Comparison of ENCODE assay signal across 17 mouse cellular contexts in the genomic region with DNA sequence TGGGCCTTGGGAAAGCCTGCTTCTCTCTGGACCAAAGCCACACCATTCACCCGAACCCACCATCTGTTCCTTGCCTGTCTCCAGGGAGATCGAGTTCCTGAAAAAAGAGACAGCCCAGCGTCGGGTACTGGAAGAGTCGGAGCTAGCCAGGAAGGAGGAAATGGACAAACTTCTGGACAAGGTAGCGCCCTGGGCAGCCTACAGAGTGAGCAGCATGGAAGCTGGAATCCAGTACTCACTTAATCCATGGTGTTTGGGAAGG. TPM values are rescaled to one million over a fixed set of nuclear protein-coding genes. Genes with fewer than 3 reads are reported as not detected.
DNase-seq lines count a peak whose midpoint lies in the region; ATAC-seq and TF ChIP-seq lines count a peak whose summit lies in the region.
"Had no signal": no experiment of that assay in that cellular context is flagged by ENCODE, and none has a peak within 500 bp of the region (broad histone marks: within the 10 kb centered on the region; RNA-seq: fewer than 3 reads in every experiment).

No protein-coding gene starts in this region.

- no peaks in the 10 kb centered on the region for H3K9me3 ChIP-seq in heart, embryonic 10.5 days
- no peaks in the 10 kb centered on the region for H3K9me3 ChIP-seq in hindbrain, postnatal 0 days (ENCODE audit: low read length)
- H3K9me3 ChIP-seq: megakaryocyte, embryonic 14.5 days; neural tube, embryonic 12.5 days had no signal

- no peaks in the 10 kb centered on the region for H3K27me3 ChIP-seq in heart, embryonic 10.5 days (ENCODE audit: insufficient read depth, poor library complexity, severe bottlenecking)
- H3K27me3 ChIP-seq in hindbrain, postnatal 0 days (ENCODE audit: insufficient read depth, low read length): no peaks in the 10 kb centered on the region
- H3K27me3 ChIP-seq in myocyte (ENCODE audit: control insufficient read depth, insufficient read depth, insufficient read length): no peaks in the 10 kb centered on the region
- H3K27me3 ChIP-seq: megakaryocyte, embryonic 14.5 days; neural tube, embryonic 12.5 days had no signal

- no peak overlapping the region for H3K4me3 ChIP-seq in heart, embryonic 10.5 days
- no peak overlapping the region for H3K4me3 ChIP-seq in layer of hippocampus, adult 2 months
- H3K4me3 ChIP-seq in hindbrain, postnatal 0 days (ENCODE audit: low read length): no peak overlapping the region
- H3K4me3 ChIP-seq in myocyte: no peak overlapping the region
- H3K4me3 ChIP-seq: megakaryocyte, embryonic 14.5 days; neural tube, embryonic 12.5 days had no signal

- peaks cover 88% of the 10 kb centered on the region for H3K4me1 ChIP-seq in heart, embryonic 10.5 days
- peaks cover 26% of the 10 kb centered on the region for H3K4me1 ChIP-seq in hindbrain, postnatal 0 days (ENCODE audit: insufficient read depth, low read length)

- no peak for DNase-seq in heart, embryonic 10.5 days (ENCODE audit: low spot score)
- DNase-seq in heart, postnatal 10 days: no peak
- DNase-seq in layer of hippocampus, adult 2 months (ENCODE audit: low spot score in 2 of 2): no peak
- DNase-seq in layer of hippocampus, adult 11-12 months (ENCODE audit: low spot score): no peak
- no peak for DNase-seq in hindbrain, postnatal 0 days (ENCODE audit: low spot score)
- DNase-seq in neural tube, embryonic 10.5 days (ENCODE audit: extremely low spot score, low spot score): no peak
- DNase-seq: adrenal gland, adult 2 months; gastrocnemius, postnatal 25 days; kidney, adult 9 months; left cerebral cortex, postnatal 4 days; spleen, adult 18-20 months had no signal

- H3ac ChIP-seq in myocyte (ENCODE audit: control insufficient read depth, insufficient read length): no peak overlapping the region

- no peak overlapping the region for H3K9ac ChIP-seq in hindbrain, postnatal 0 days (replicated peaks; ENCODE audit: low read length)
- H3K9ac ChIP-seq: neural tube, embryonic 12.5 days had no signal

- no peaks in the 10 kb centered on the region for H3K79me2 ChIP-seq in myocyte (ENCODE audit: control insufficient read depth, insufficient read depth)

- TF ChIP-seq CTCF in layer of hippocampus, adult 2 months (conservative IDR thresholded peaks at IDR 0.05): no peak
- no peak for TF ChIP-seq CTCF in hindbrain, postnatal 0 days (IDR thresholded peaks at IDR 0.05; ENCODE audit: low read depth)

- WGBS in heart, embryonic 10.5 days: 69% methylated on average over 6 of the region's 6 CpGs
- 39% methylated on average over 6 of the region's 6 CpGs for WGBS in hindbrain, postnatal 0 days

- H3K36me3 ChIP-seq in heart, embryonic 10.5 days: peaks cover 59% of the 10 kb centered on the region
- H3K36me3 ChIP-seq in hindbrain, postnatal 0 days (ENCODE audit: insufficient read depth, low read length): peaks cover 49% of the 10 kb centered on the region
- no peaks in the 10 kb centered on the region for H3K36me3 ChIP-seq in myocyte (ENCODE audit: control insufficient read depth, insufficient read depth)

- H3K27ac ChIP-seq in heart, embryonic 10.5 days: peak overlapping the region; percentile 74
- H3K27ac ChIP-seq in layer of hippocampus, adult 2 months: peak overlapping the region; percentile 100; the same call in 1 of the 2 replicates
- H3K27ac ChIP-seq in hindbrain, postnatal 0 days: 0 out of 2 replicates have a peak overlapping the region, but pooled peaks have one; percentile 4

- no peak overlapping the region for H3K4me2 ChIP-seq in hindbrain, postnatal 0 days (ENCODE audit: low read depth, low read length)
- H3K4me2 ChIP-seq in myocyte (ENCODE audit: low read depth): peak overlapping the region; percentile 61

- TF ChIP-seq POLR2A in myocyte (IDR thresholded peaks at IDR 0.05; ENCODE audit: insufficient read length, low read depth): no peak

- intact Hi-C loops in heart, postnatal 10 days (cut with DNase I): no loop called here

- no peak for ATAC-seq in hindbrain, postnatal 0 days

TF ChIP-seq in myocyte, 11 proteins besides CTCF, POLR2A, EP300 and RAD21:
- TF ChIP-seq SRF (IDR thresholded peaks at IDR 0.05; ENCODE audit: control insufficient read depth, insufficient read length, low read depth) (no peak), MYOD1 (IDR thresholded peaks at IDR 0.05; ENCODE audit: control insufficient read depth in 1 of 3, insufficient read length in 2 of 3, low read depth in 2 of 3) (peak in 2 of 3 experiments; percentile 27 to 35), POLR2AphosphoS2 (IDR thresholded peaks at IDR 0.05; ENCODE audit: insufficient read length, low read depth) (no peak), MYOG (IDR thresholded peaks at IDR 0.05; ENCODE audit: control insufficient read depth in 1 of 3, insufficient read depth in 1 of 3, insufficient read length in 2 of 3, low read depth in 2 of 3) (peak in 1 of 3 experiments; percentile 12), CEBPB (IDR thresholded peaks at IDR 0.05; ENCODE audit: insufficient read depth, poor library complexity, severe bottlenecking) (no peak), MAX (IDR thresholded peaks at IDR 0.05; ENCODE audit: low read depth) (no peak), TCF3 (IDR thresholded peaks at IDR 0.05; ENCODE audit: insufficient read length, low read depth) (no peak), REST (IDR thresholded peaks at IDR 0.05; ENCODE audit: insufficient read depth, insufficient read length) (no peak), USF1 (IDR thresholded peaks at IDR 0.05; ENCODE audit: low read depth) (no peak), TCF12 (IDR thresholded peaks at IDR 0.05; ENCODE audit: insufficient read depth, poor library complexity, severe bottlenecking) (no peak)

RNA-seq across cellular contexts. Expression of a gene that starts 4.8 kb away (rescaled TPM):
- polyA plus RNA-seq in heart, embryonic 10.5 days (2016; fragmentation: Nextera tagmentation; extraction: Ambion mirVana): 15.1 and 18.8 TPM in 2 replicates
- total RNA-seq in heart, postnatal 10 days (2021): 1 to 10 TPM; 4.1 to 5.9 TPM
- 10 to 100 TPM; 38.9 to 40.8 TPM for total RNA-seq in layer of hippocampus, adult 2 months (2021)
- 216 and 223 TPM in 2 replicates for total RNA-seq in hindbrain, postnatal 0 days (2014; rRNA removed)
- polyA plus RNA-seq in hindbrain, postnatal 0 days (2015; fragmentation: Nextera tagmentation; extraction: Ambion mirVana): 128 and 137 TPM in 2 replicates
- 14.4 TPM for polyA plus RNA-seq in myocyte (2012; fragmentation: generic; extraction: Trizol)

RNA-seq across cellular contexts. Expression of a gene that starts 14.0 kb away (rescaled TPM):
- polyA plus RNA-seq in heart, embryonic 10.5 days (2016; fragmentation: Nextera tagmentation; extraction: Ambion mirVana): 8.5 and 12.5 TPM in 2 replicates
- total RNA-seq in heart, postnatal 10 days (2021): 10 to 100 TPM; 51.3 to 58.5 TPM
- 100 to 1,000 TPM; 967 to 974 TPM for total RNA-seq in layer of hippocampus, adult 2 months (2021)
- total RNA-seq in hindbrain, postnatal 0 days (2014; rRNA removed): 170 and 190 TPM in 2 replicates
- polyA plus RNA-seq in hindbrain, postnatal 0 days (2015; fragmentation: Nextera tagmentation; extraction: Ambion mirVana): 18.8 and 19.4 TPM in 2 replicates
- polyA plus RNA-seq in myocyte (2012; fragmentation: generic; extraction: Trizol): 42.4 TPM

RNA-seq across cellular contexts. Expression of a gene that starts 28.7 kb away (rescaled TPM):
- polyA plus RNA-seq in heart, embryonic 10.5 days (2016; fragmentation: Nextera tagmentation; extraction: Ambion mirVana): 12.5 and 25.8 TPM in 2 replicates
- total RNA-seq in heart, postnatal 10 days (2021): 100 to 1,000 TPM; 123 to 128 TPM
- under 1 TPM in 1 of 2 experiments, not detected in 1; 0.44 TPM for total RNA-seq in layer of hippocampus, adult 2 months (2021)
- total RNA-seq in hindbrain, postnatal 0 days (2014; rRNA removed): 0.36 and 0.52 TPM in 2 replicates
- polyA plus RNA-seq in hindbrain, postnatal 0 days (2015; fragmentation: Nextera tagmentation; extraction: Ambion mirVana): 0.26 and 0.28 TPM in 2 replicates
- 303 TPM for polyA plus RNA-seq in myocyte (2012; fragmentation: generic; extraction: Trizol)
- total RNA-seq: adrenal gland, adult 2 months; hematopoietic stem cell, adult 5-6 weeks; left cerebral cortex, postnatal 4 days had no signal

RNA-seq across cellular contexts. Expression of a gene that starts 36.3 kb away (rescaled TPM):
- 27.4 and 41.1 TPM in 2 replicates for polyA plus RNA-seq in heart, embryonic 10.5 days (2016; fragmentation: Nextera tagmentation; extraction: Ambion mirVana)
- total RNA-seq in heart, postnatal 10 days (2021): 100 to 1,000 TPM; 261 to 278 TPM
- 100 to 1,000 TPM; 133 TPM for total RNA-seq in layer of hippocampus, adult 2 months (2021)
- 25.0 and 32.0 TPM in 2 replicates for total RNA-seq in hindbrain, postnatal 0 days (2014; rRNA removed)
- polyA plus RNA-seq in hindbrain, postnatal 0 days (2015; fragmentation: Nextera tagmentation; extraction: Ambion mirVana): 46.8 and 49.0 TPM in 2 replicates
- polyA plus RNA-seq in myocyte (2012; fragmentation: generic; extraction: Trizol): 33.3 TPM

RNA-seq across cellular contexts. Expression of a gene that starts 37.5 kb away (rescaled TPM):
- polyA plus RNA-seq in heart, embryonic 10.5 days (2016; fragmentation: Nextera tagmentation; extraction: Ambion mirVana): 0.22 TPM in 1 of 2 replicates, not detected in the other
- total RNA-seq in heart, postnatal 10 days (2021): not detected
- total RNA-seq in layer of hippocampus, adult 2 months (2021): not detected
- not detected in 2 replicates for total RNA-seq in hindbrain, postnatal 0 days (2014; rRNA removed)
- polyA plus RNA-seq in hindbrain, postnatal 0 days (2015; fragmentation: Nextera tagmentation; extraction: Ambion mirVana): not detected in 2 replicates
- polyA plus RNA-seq in myocyte (2012; fragmentation: generic; extraction: Trizol): 0.37 TPM
- total RNA-seq: adrenal gland, adult 2 months; gastrocnemius, postnatal 25 days; hematopoietic stem cell, adult 5-6 weeks; layer of hippocampus, postnatal 14 days had no signal
- polyA plus RNA-seq: adrenal gland, adult 2 months; lung, embryonic 16.5 days; neural tube, embryonic 12.5 days had no signal

Comparison
In these comparisons a context has a peak if more than half of its experiments do, and no peak if none do; other contexts are left out.
1. H3K27ac ChIP-seq: peak in every context shown above with its lines; median percentile 100 in layer of hippocampus, adult 2 months; 74 in heart, embryonic 10.5 days; 4 in hindbrain, postnatal 0 days.
2. RNA of a gene that starts 4.8 kb away (total RNA-seq): 216 to 223 TPM in hindbrain, postnatal 0 days and 38.9 to 40.8 TPM in layer of hippocampus, adult 2 months; 4.1 to 5.9 TPM in heart, postnatal 10 days; every median in the first group is over 4 times any median in the second.
3. RNA of a gene that starts 28.7 kb away (total RNA-seq): 123 to 128 TPM in heart, postnatal 10 days; 0.36 to 0.52 TPM in hindbrain, postnatal 0 days and 0.44 TPM in layer of hippocampus, adult 2 months; every median in the first group is over 10 times any median in the second.